Mouse (Mus musculus) lung, postnatal 36 days (tissue): Measurements from ENCODE around the gene Lao1.
"Not testable (repeated sequence)": the region's sequence is repeated elsewhere in the genome, so short reads cannot be mapped to it uniquely, and the experiment has no call there.

Experiments
- DNase-seq: peaks from one replicate; pipeline ENCODE4 v3.0.0; 2022; ENCODE audit warnings: mixed read lengths

Gene Lao1

GRCm38 (mm10) chr4:118961141-118961628 is at the start of gene Lao1:
TSS of gene Lao1 (plus strand) at chr4:118961578.
- peak; percentile 66 for DNase-seq

GRCm38 (mm10) chr4:118917365-118917764 is 44.0 kb upstream of the Lao1 start, which contains the start of gene Olfr1329:
TSS of gene Olfr1329 (minus strand) at chr4:118917465.
- not testable (repeated sequence) for DNase-seq

GRCm38 (mm10) chr4:118931326-118931725 is 30.1 kb upstream of the Lao1 start:
- not testable (repeated sequence) for DNase-seq

- DNase-seq = no peak
Measured at GRCm38 (mm10) chr4:118938512-118938911, 22.9 kb upstream of the Lao1 start, which contains the start of gene Olfr1328. TSS of gene Olfr1328 (minus strand) at chr4:118938612.

GRCm38 (mm10) chr4:118958812-118959211 is 2.6 kb upstream of the Lao1 start:
- DNase-seq = no peak

- DNase-seq = no peak
Measured at GRCm38 (mm10) chr4:118967711-118968110, 6.3 kb downstream of the Lao1 start.

- DNase-seq = no peak
Measured at GRCm38 (mm10) chr4:118973281-118973680, 11.9 kb downstream of the Lao1 start.

GRCm38 (mm10) chr4:118985291-118985690 is 23.9 kb downstream of the Lao1 start:
- DNase-seq = no peak

GRCm38 (mm10) chr4:118988535-118988934 is 27.2 kb downstream of the Lao1 start:
- DNase-seq = peak; percentile 23

- DNase-seq = no peak
Measured at GRCm38 (mm10) chr4:118989331-118989730, 28.0 kb downstream of the Lao1 start.

GRCm38 (mm10) chr4:118991797-118992196 is 30.4 kb downstream of the Lao1 start:
- DNase-seq = peak; percentile 39

GRCm38 (mm10) chr4:118997127-118997542 is 35.8 kb downstream of the Lao1 start:
- DNase-seq = no peak

- DNase-seq = peak; percentile 64
Measured at GRCm38 (mm10) chr4:118999691-119000486, 38.5 kb downstream of the Lao1 start.

GRCm38 (mm10) chr4:119001696-119002095 is 40.3 kb downstream of the Lao1 start:
- DNase-seq = no peak

GRCm38 (mm10) chr4:119002512-119002911 is 41.1 kb downstream of the Lao1 start:
- no peak for DNase-seq

GRCm38 (mm10) chr4:119004178-119004577 is 42.8 kb downstream of the Lao1 start:
- DNase-seq = no peak

GRCm38 (mm10) chr4:119004613-119005339 is 43.4 kb downstream of the Lao1 start:
- peak; percentile 91 for DNase-seq

GRCm38 (mm10) chr4:119007602-119008001 is 46.2 kb downstream of the Lao1 start:
- DNase-seq = no peak

GRCm38 (mm10) chr4:119008476-119008875 is 47.1 kb downstream of the Lao1 start:
- peak; percentile 14 for DNase-seq

- DNase-seq = no peak
Measured at GRCm38 (mm10) chr4:119009814-119010213, 48.4 kb downstream of the Lao1 start.

- DNase-seq = no peak
Measured at GRCm38 (mm10) chr4:119011050-119011680, 49.8 kb downstream of the Lao1 start.

GRCm38 (mm10) chr4:119013031-119013430 is 51.7 kb downstream of the Lao1 start:
- DNase-seq = no peak

GRCm38 (mm10) chr4:119014997-119015396 is 53.6 kb downstream of the Lao1 start:
- no peak for DNase-seq
